Comparison of ENCODE assay signal across 12 mouse cellular contexts in the genomic region with DNA sequence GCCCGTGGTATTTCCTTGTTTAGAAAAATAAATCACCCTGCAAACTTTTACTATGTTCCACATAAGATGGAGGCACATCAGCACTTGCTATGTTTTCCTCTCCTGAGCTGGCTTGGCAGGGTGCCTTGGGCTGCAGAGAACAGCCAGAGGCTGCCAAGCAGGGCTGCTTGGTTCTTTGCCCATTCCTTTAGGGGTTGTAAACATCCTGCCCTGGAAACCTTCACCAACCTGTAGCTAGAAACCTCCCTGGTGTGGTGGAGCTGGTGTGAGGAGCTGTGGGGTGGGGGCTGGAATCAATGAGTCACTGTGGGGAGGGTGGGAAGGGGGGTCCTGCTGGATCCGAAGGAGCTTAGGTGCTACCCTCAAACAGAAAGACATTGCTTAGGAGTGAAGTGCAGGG.
DNase-seq lines count a peak whose midpoint lies in the region; TF ChIP-seq lines count a peak whose summit lies in the region.
"Had no signal": no experiment of that assay in that cellular context is flagged by ENCODE, and none has a peak within 500 bp of the region (broad histone marks: within the 10 kb centered on the region; RNA-seq: fewer than 3 reads in every experiment).

No protein-coding gene starts in this region.

- no peaks in the 10 kb centered on the region for H3K79me2 ChIP-seq in heart, adult 2 months (replicated peaks; ENCODE audit: control insufficient read depth, insufficient read depth, low read length)

- TF ChIP-seq EP300 in heart, adult 2 months (IDR thresholded peaks at IDR 0.05; ENCODE audit: insufficient read depth, low read depth, low read length) = no peak

- no peak overlapping the region for H3K27ac ChIP-seq in heart, adult 2 months
- H3K27ac ChIP-seq: forebrain, embryonic 12.5 days; hindbrain, embryonic 15.5 days; macrophage had no signal

- H3K4me3 ChIP-seq in heart, adult 2 months = no peak overlapping the region
- no peak overlapping the region for H3K4me3 ChIP-seq in lung, adult 2 months (replicated peaks; ENCODE audit: extremely low read depth, low read depth, low read length)
- H3K4me3 ChIP-seq: forebrain, embryonic 12.5 days; hindbrain, embryonic 15.5 days had no signal

- no peaks in the 10 kb centered on the region for H3K36me3 ChIP-seq in heart, adult 2 months (ENCODE audit: control insufficient read depth, insufficient read depth, low read length)
- H3K36me3 ChIP-seq: forebrain, embryonic 12.5 days; G1E; hindbrain, embryonic 15.5 days had no signal

- no peak overlapping the region for H3K9ac ChIP-seq in heart, adult 2 months (ENCODE audit: low read depth, low read length)
- H3K9ac ChIP-seq: forebrain, embryonic 12.5 days; hindbrain, embryonic 15.5 days had no signal

- 46% methylated on average over 2 of the region's 2 CpGs for WGBS in heart, adult 2 months
- WGBS in lung, adult 2 months = 39% methylated on average over 2 of the region's 2 CpGs

- H3K4me1 ChIP-seq in heart, adult 2 months (ENCODE audit: control insufficient read depth, insufficient read depth, low read length) = peaks cover 4% of the 10 kb centered on the region; the same call in 1 of the 2 replicates
- H3K4me1 ChIP-seq in lung, adult 2 months (ENCODE audit: control insufficient read depth, insufficient read depth, low read length) = peaks cover 5% of the 10 kb centered on the region

- no peak for TF ChIP-seq POLR2A in heart, adult 2 months (IDR thresholded peaks at IDR 0.05; ENCODE audit: insufficient read depth, low read depth, low read length)
- no peak for TF ChIP-seq POLR2A in lung, adult 2 months (IDR thresholded peaks at IDR 0.05; ENCODE audit: borderline replicate concordance, extremely low read depth, low read depth, low read length)

- H3K27me3 ChIP-seq in heart, adult 2 months (ENCODE audit: control insufficient read depth, insufficient read depth, low read length) = no peaks in the 10 kb centered on the region

- no peak for TF ChIP-seq CTCF in heart, adult 2 months (IDR thresholded peaks at IDR 0.05)
- no peak for TF ChIP-seq CTCF in lung, adult 2 months (IDR thresholded peaks at IDR 0.05; ENCODE audit: insufficient read depth, low read length)

- DNase-seq in heart, adult 2 months = peak; percentile 42 to 44
- DNase-seq in heart, adult 8-10 months (ENCODE audit: low spot score) = no peak
- DNase-seq in lung, adult 18-20 months = peak; percentile 23 to 33
- DNase-seq in lung, adult 2 months = no peak
- DNase-seq in fibroblast of lung, adult 2 months (ENCODE audit: low read depth) = peak; percentile 52
- peak; percentile 23 for DNase-seq in lung, postnatal 25 days (ENCODE audit: low spot score)
- no peak for DNase-seq in thymus, postnatal 36 days
- DNase-seq: thymus, postnatal 4 days had no signal

- intact Hi-C loops in heart, adult 2 months (cut with DNase I) = loop anchor here (5.0 to 10.0 kb wide), 2 partner anchors 1220 to 1332 kb away; no protein-coding TSS in a partner anchor

Comparison
In these comparisons a context has a peak if more than half of its experiments do, and no peak if none do; other contexts are left out.
1. DNase-seq: peak in heart, adult 2 months (2 of 2), lung, adult 18-20 months (2 of 2), fibroblast of lung, adult 2 months (single experiment) and lung, postnatal 25 days (single experiment); none in heart, adult 8-10 months (single experiment), lung, adult 2 months (single experiment) and thymus, postnatal 36 days (0 of 2).